Mouse (Mus musculus) forebrain, embryonic 14.5 days (tissue): ENCODE measurements around the gene Dapl1. TPM values are rescaled to one million over a fixed set of nuclear protein-coding genes. Genes with fewer than 3 reads are reported as not detected.

Experiments used
- ATAC-seq: fragments of 200-750 bp; cut with Nextera tagmentation; 2 replicates; pipeline ENCODE4 v1.8.0; 2017; ENCODE audit warnings: mild to moderate bottlenecking, moderate library complexity
- DNase-seq: peaks from one replicate; pipeline ENCODE4 v3.0.0-alpha.2; 2015; ENCODE audit warnings: low spot score
- H3K27ac ChIP-seq: fragments of 300-500 bp; sonication (generic); 2 replicates; pipeline ENCODE4 v1.5.1; 2014; ENCODE audit warnings: low read depth, mild to moderate bottlenecking, control low read depth, low read length, moderate library complexity
- H3K27me3 ChIP-seq: fragments of 300-500 bp; sonication (generic); replicated peaks from 2 replicates; pipeline ENCODE4 v1.6.1; 2014; ENCODE audit warnings: low read length, control low read depth, mixed read lengths; ENCODE audit not compliant: control insufficient read depth, insufficient read depth
- H3K36me3 ChIP-seq: fragments of 300-500 bp; sonication (generic); 2 replicates; pipeline ENCODE4 v1.6.1; 2014; ENCODE audit warnings: low read length, control low read depth; ENCODE audit not compliant: control insufficient read depth, insufficient read depth
- H3K4me1 ChIP-seq: fragments of 300-500 bp; sonication (generic); 2 replicates; pipeline ENCODE4 v1.6.1; 2014; ENCODE audit warnings: antibody characterized with exemption, low read length, control low read depth; ENCODE audit not compliant: control insufficient read depth, insufficient read depth
- H3K4me2 ChIP-seq: fragments of 300-500 bp; sonication (generic); 2 replicates; pipeline ENCODE4 v1.6.1; 2014; ENCODE audit warnings: mild to moderate bottlenecking, control low read depth, low read length
- H3K4me3 ChIP-seq: fragments of 300-500 bp; sonication (generic); 2 replicates; pipeline ENCODE4 v1.5.1; 2014; ENCODE audit warnings: low read depth, low read length, control low read depth
- H3K9ac ChIP-seq: fragments of 300-500 bp; sonication (generic); 2 replicates; pipeline ENCODE4 v1.6.1; 2014; ENCODE audit warnings: mild to moderate bottlenecking, low read length, control low read depth, moderate library complexity
- H3K9me3 ChIP-seq: fragments of 300-500 bp; sonication (generic); replicated peaks from 2 replicates; pipeline ENCODE4 v1.6.1; 2016; ENCODE audit warnings: low read length, control low read depth, mixed read lengths; ENCODE audit not compliant: control insufficient read depth
- WGBS: fragments of 180-500 bp; shearing (Covaris S2); extraction: QIAGEN DNeasy Blood & Tissue Kit; methylation state at CpG from one replicate; pipeline ENCODE4 v1.1.7; 2014; 5-methylcytosine and 5-hydroxymethylcytosine counted together
- polyA plus RNA-seq: library from polyadenylated mRNA; unstranded; fragments of >200 nt; fragmentation: Nextera tagmentation; extraction: Ambion mirVana; gene quantifications from 2 replicates; pipeline ENCODE4 v1.2.1, GENCODE M21; 2014

Gene Dapl1
- polyA plus RNA-seq, 1 experiment from 2014 or later, result 0.66 TPM

DNA sequence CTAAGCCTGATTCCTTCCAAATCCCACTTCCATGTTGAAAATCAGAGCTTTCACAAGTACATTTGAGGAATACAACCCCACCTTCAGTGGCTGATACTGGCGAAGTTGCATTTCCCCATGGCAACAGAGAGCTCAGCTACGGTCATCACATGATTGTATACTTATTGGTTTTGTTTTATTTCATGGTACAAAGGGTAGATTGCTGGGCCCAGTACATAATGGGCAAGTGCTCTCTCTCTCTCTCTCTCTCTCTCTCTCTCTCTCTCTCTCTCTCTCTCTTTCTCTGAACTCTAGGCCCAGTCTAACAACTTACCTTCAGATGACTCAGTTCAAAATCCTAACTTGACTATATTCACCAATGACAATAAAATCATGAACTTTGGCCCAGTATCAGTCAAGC is 52.5 kb downstream of the Dapl1 start:
- H3K27me3 ChIP-seq, result no peaks in the 10 kb centered on the region
- no peak overlapping the region for H3K4me3 ChIP-seq
- H3K4me2 ChIP-seq, result no peak overlapping the region
- DNase-seq (no peak), ATAC-seq (no peak)
- H3K4me1 ChIP-seq, result 0 out of 2 replicates have a peak, but pooled peaks cover 3% of the 10 kb centered on the region
- no peaks in the 10 kb centered on the region for H3K9me3 ChIP-seq
- H3K36me3 ChIP-seq, result no peaks in the 10 kb centered on the region
- H3K27ac ChIP-seq, result no peak overlapping the region
- 85% methylated on average over 2 of the region's 2 CpGs for WGBS
- no peak overlapping the region for H3K9ac ChIP-seq

DNA sequence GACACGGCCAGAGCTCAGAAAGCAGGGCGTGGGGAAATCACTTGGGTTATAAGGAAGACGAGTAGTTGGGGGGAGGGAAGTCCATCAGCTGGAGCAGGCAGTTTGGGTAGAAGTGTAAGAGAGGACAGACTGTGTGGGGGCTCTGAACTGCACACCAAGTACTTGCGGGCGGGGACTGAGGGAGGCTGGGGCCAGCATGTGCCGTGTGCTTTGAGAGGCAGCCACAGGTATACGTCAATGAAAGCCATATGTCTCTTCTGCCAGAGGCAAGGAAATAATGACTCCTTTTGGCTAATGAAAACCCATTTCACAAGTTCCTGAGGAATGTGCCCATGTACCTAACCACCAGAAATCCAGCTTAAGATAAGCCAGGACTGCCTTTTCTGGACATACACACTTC is 53.6 kb downstream of the Dapl1 start:
- H3K9ac ChIP-seq, result no peak overlapping the region
- DNase-seq, result no peak
- H3K27me3 ChIP-seq, result no peaks in the 10 kb centered on the region
- H3K36me3 ChIP-seq, result no peaks in the 10 kb centered on the region
- no peak for ATAC-seq
- no peaks in the 10 kb centered on the region for H3K9me3 ChIP-seq
- H3K4me1 ChIP-seq, result 0 out of 2 replicates have a peak, but pooled peaks cover 3% of the 10 kb centered on the region
- WGBS, result 85% methylated on average over 7 of the region's 7 CpGs
- H3K4me3 ChIP-seq, result no peak overlapping the region
- no peak overlapping the region for H3K4me2 ChIP-seq
- no peak overlapping the region for H3K27ac ChIP-seq

DNA sequence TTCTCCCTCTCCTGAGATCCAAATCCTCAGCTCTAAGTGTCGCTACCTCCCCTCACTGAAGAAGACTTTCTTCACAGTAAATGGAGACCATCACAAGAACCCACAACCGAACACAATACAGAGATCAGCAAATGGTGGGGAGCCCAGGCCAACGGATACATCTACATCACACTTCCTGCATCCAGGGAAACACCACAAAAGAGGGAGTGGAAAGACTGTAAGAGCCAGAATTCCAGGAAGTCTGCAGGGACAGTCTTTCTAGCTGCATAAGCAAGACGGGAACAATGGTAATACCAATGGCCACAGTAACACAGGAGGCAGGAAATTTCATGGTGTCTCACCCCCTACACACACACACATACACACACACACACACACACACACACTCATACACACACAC is 55.3 kb downstream of the Dapl1 start:
- H3K4me1 ChIP-seq, result peaks cover 14% of the 10 kb centered on the region
- no peaks in the 10 kb centered on the region for H3K9me3 ChIP-seq
- ATAC-seq (no peak), DNase-seq (no peak)
- H3K27me3 ChIP-seq, result no peaks in the 10 kb centered on the region
- no peak overlapping the region for H3K4me3 ChIP-seq
- no peaks in the 10 kb centered on the region for H3K36me3 ChIP-seq
- no peak overlapping the region for H3K9ac ChIP-seq
- WGBS, result 66% methylated on average over 4 of the region's 4 CpGs
- no peak overlapping the region for H3K27ac ChIP-seq
- H3K4me2 ChIP-seq, result no peak overlapping the region

DNA sequence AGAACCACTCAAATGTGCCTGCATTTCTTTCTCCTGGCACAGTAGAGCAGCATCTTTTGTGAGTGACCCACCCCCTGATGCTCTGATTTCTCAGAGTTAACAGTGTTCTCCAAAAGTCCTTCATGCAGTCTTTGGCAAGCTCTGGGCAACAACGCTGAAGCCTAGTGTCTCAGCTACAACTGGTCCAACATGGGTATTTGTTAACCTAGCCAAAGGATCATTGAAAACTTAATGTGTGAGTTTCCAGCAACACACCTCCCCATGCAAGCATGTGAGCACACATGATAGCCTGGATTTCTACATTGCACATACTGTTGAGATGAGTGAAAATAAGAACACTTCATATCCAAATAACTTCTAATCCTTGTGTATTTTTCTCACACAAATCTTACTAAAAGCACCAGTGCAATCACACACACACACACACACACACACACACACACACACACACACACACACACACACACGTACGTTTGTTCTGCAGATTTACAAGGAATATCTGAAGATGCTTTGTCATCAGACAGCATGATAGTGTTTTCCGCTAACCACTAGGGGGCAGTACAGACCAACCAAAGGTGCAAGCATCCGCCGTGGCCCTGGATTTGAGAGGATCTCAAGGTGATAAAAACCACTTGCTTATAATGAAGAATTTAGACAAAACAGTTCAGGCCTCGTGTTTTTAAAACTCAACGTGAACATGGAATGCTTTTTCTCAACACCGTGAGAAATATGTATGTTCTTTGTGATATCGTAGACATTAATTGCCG is 56.9 kb downstream of the Dapl1 start:
- H3K9ac ChIP-seq, result no peak overlapping the region
- no peaks in the 10 kb centered on the region for H3K27me3 ChIP-seq
- H3K4me2 ChIP-seq, result no peak overlapping the region
- no peaks in the 10 kb centered on the region for H3K9me3 ChIP-seq
- H3K27ac ChIP-seq, result no peak overlapping the region
- no peak overlapping the region for H3K4me3 ChIP-seq
- WGBS, result 19% methylated on average over 11 of the region's 11 CpGs
- DNase-seq, result peak; percentile 95
- no peaks in the 10 kb centered on the region for H3K36me3 ChIP-seq
- H3K4me1 ChIP-seq, result peaks cover 14% of the 10 kb centered on the region
- ATAC-seq, result peak; percentile 76

DNA sequence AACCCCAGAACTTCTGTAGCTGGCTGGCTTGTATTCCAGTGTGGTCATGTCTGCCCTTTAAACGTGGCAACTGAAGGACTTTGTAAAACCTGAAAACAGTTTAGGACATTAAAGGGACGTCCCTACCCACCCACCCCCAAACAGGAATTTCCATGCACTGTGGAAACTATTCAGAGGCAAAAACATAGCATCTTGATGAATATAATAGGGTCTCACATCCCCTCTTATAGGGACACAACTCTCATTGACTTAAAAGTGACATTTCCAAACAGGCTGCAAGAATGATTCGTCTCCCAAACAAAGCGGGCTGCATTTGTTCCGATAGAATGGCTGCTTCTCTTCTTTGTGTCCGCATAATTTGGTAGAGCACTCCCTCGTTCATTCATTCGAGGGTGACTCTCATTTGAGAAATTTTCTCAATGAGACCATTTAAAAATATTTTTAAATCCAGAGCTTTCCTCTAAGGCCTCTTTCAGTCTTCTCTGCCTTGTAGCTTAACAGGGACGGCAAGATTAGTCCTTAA is 59.2 kb downstream of the Dapl1 start:
- Histone ChIP-seq H3K9me3 (no peaks in the 10 kb centered on the region), H3K4me3 (no peak overlapping the region), H3K27me3 (no peaks in the 10 kb centered on the region), H3K4me2 (no peak overlapping the region), H3K36me3 (no peaks in the 10 kb centered on the region), H3K27ac (no peak overlapping the region), H3K4me1 (peaks cover 14% of the 10 kb centered on the region), H3K9ac (no peak overlapping the region)
- DNase-seq (peak; percentile 52), ATAC-seq (no peak)
- 7% methylated on average over 9 of the region's 9 CpGs for WGBS

DNA sequence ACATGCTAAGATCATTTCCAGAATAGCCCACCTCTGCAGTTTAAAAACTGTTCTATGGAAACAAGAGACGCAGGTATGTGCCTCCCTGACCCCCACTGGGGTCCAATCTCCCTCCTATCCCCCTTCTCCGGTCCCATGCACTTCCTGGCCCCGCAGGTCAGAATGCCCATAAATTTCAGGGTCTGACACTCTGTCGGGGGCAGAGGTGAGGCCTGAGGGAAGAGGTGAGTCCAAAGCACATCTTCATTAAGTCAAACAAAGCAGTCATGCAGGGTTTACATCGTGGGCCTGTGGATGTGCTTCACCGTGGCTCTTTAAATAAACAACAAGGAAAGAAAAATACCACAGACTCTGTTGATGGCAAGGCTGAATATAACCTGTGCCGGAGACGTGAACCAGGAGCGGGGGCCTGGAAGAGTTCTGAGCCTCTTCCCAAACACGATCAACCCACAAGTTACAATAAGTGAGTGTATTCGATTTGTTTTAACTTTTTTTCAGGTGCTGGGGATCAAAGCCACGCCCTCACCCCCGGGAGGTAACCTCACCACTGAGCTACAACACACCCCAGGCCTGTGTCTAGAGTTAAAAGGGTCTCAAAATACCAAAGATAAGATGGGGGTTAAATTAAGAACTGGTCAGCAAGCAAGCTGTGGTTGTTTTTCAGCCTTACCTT is 59.9 kb downstream of the Dapl1 start:
- no peaks in the 10 kb centered on the region for H3K27me3 ChIP-seq
- H3K36me3 ChIP-seq, result no peaks in the 10 kb centered on the region
- ATAC-seq (no peak), DNase-seq (no peak)
- no peak overlapping the region for H3K9ac ChIP-seq
- H3K4me1 ChIP-seq, result peaks cover 14% of the 10 kb centered on the region
- H3K9me3 ChIP-seq, result no peaks in the 10 kb centered on the region
- H3K4me2 ChIP-seq, result no peak overlapping the region
- WGBS, result 27% methylated on average over 13 of the region's 13 CpGs
- no peak overlapping the region for H3K27ac ChIP-seq
- no peak overlapping the region for H3K4me3 ChIP-seq

DNA sequence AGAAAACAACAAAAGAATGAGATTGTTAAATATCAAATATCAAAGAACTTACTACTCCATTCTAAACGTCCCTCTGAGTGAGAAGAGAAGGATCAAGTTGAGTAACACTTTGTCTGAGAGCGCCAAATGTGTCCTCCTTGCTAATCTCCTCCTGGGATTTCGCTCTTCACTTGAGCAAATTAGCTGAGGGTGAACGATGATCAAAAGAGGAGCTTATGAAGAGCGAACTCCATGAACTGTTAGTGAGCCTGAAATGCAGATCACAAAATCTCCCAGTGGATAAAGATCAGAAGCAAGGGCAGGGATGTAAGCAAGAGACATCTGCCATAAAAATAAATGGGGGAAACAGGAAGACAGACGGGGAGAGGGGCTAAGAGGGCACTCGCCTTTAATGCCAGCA is 60.5 kb downstream of the Dapl1 start:
- Histone ChIP-seq H3K27me3 (no peaks in the 10 kb centered on the region), H3K9me3 (no peaks in the 10 kb centered on the region), H3K4me1 (peaks cover 14% of the 10 kb centered on the region), H3K4me2 (no peak overlapping the region), H3K36me3 (no peaks in the 10 kb centered on the region), H3K27ac (no peak overlapping the region), H3K4me3 (no peak overlapping the region), H3K9ac (no peak overlapping the region)
- DNase-seq (no peak), ATAC-seq (no peak)
- WGBS, result 20% methylated on average over 7 of the region's 7 CpGs

DNA sequence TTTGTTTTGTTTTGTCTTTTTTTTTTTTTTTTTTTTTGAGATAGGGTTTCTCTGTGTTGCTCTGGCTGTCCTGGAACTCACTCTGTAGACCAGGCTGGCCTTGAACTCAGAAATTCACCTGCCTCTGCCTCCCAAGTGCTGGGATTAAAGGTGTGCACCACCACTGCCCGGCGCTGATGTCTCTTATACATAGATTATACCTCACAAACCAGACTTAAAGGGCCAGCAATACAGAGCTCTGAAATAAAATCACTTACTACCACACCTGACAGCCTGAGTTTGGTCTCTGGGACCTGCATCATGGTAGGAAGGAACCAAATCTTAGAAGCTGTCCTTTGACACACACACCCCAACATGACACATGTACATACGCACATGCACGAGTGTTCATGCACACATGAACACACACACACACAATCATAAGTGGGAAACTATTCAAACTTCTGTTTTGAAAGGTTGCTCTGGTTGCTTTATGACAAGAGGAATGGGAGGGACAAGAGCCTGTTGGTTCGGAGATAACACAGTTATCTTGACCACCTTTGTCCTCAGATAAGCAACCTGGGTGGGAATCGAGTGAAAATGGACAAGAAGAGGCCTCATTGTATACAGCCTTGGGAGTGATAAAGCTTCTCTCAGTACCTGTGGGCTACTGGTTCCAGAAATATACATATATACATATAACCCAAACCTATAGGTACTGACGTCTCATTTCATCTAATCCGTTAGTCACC is 63.1 kb downstream of the Dapl1 start:
- Histone ChIP-seq H3K9ac (no peak overlapping the region), H3K36me3 (no peaks in the 10 kb centered on the region), H3K4me3 (no peak overlapping the region), H3K9me3 (no peaks in the 10 kb centered on the region), H3K4me2 (no peak overlapping the region), H3K27ac (no peak overlapping the region), H3K4me1 (peaks cover 11% of the 10 kb centered on the region), H3K27me3 (no peaks in the 10 kb centered on the region)
- 93% methylated on average over 8 of the region's 8 CpGs for WGBS
- no peak for ATAC-seq
- no peak for DNase-seq
